Mouse (Mus musculus): ENCODE results near the gene Cdhr1.

Cdhr1 gene

DNA sequence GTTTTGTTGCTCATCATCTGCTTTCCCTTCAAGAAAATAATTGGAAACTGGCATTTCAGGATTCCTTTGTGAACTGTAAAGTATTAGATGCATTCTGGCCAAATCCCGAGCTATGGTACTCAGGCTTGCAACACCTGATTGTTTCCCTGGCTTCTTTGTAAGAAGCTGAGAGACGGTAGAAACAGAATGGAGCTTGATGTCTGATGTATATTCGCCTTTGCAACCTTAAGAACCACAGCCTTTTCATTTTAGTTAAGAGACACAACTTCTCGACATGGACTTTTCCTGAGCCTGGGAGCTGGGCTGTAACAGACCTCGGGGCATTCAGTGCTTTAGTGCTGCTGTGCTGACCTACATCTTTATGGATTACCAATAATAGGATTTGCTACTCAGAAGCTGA lies 30.5 kb downstream of the Cdhr1 start, which contains the start of gene Lrit2:
Gene Lrit2, plus strand, starts transcription at position 301 of the 400 bp plus-strand sequence.
- DNase-seq = no peak

DNA sequence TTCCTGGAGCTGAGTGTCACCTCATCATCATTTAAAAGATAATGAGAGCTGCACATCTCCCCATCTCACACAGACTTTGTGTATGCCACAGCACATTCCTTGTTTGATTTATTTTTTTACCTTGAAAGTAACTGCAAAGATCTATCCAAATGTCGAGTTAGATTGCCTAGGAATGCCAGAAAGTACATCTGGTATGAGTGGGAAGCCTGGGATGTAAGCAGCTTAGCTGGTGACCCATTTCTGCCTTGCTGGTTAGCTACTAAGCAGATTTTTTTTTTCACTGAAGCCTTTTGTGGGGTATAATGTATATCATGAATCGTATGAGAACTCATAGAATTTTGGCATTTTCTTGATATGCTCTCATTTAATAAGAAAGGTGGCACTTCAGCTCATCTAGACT lies 31.5 kb downstream of the Cdhr1 start:
- DNase-seq = no peak

- no peak for DNase-seq
These were observed 33.3 kb downstream of the Cdhr1 start for GRCm38 (mm10) chr14:37064849-37065248.

- DNase-seq = no peak
These were observed 49.2 kb downstream of the Cdhr1 start, which contains the start of gene Rgr for GRCm38 (mm10) chr14:37048914-37049410. Gene Rgr (minus strand): TSS chr14:37048964.

DNA sequence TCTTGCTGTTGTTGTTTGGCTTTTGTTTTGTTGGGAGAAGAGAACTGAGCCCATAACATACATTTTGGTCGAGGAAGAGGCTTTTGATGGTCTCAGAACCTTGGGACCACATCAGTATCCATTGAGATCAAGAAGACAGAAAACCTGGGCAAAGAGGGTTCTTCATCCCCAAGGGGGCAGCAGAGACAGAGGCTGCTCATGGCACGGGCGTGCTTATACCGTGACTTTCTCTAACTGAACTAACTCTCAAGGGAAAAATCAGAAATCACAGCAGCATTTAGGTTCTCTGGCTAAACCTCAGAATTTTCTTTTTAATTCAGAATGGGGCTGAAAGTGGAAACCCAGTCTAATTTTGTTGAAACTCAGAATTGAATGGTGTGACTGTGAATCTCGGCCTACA lies 63.7 kb downstream of the Cdhr1 start:
- DNase-seq = no peak

DNA sequence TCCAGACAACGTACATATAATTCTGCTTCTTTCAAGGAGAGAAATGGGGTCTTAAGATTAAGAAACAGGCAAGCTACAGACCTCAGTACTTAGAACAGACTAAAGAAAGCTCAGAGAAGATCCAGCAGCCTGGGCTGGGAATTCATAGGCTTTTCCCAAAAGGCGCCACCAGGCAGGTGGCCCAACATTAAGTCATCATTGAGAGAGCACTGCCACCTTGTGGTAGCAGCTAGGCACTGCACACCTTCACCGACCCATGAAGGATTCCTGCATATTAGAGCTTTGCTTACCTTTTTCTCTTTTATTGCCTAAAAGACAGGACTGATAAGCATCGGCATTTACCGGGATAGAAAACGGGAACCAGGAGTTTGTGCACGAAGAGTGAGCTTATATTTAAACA lies 64.9 kb downstream of the Cdhr1 start:
- DNase-seq = peak; percentile 66

DNA sequence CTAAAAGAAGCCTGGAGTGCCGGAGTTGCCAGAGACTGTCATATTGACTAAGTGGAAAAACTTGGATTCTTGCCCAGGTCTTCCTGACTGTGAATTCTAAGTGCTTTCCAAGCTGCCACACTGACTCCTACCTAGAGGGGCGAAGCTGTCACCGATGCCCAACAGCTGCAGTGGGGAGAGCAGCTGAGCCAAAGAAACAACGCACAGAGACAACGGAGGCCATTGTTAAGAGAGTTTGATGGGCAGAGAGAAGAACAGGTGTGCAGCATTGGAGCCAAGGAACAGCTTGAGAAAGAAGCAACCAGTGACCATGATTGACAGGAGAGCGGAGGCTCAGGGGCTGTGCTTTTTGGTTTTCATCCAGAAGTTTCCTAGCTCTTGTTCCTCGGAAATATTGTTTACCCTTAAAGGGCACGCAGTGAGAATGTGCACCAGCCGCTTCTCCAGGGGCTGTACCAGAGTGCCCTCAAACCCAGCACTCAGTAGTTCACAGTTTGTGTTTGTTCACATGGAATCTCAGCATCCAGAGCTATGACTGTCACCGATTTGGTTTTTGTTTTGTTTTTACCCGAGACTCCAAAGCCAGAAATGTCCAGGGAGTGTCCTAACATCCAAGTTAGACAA lies 65.6 kb downstream of the Cdhr1 start:
- peak; percentile 9 for DNase-seq

GRCm38 (mm10) chr14:37028555-37028954 lies 69.6 kb downstream of the Cdhr1 start:
- DNase-seq = no peak

GRCm38 (mm10) chr14:37027951-37028350 lies 70.2 kb downstream of the Cdhr1 start:
- no peak for DNase-seq
